Mouse (Mus musculus): Measurements from ENCODE around the gene Kcnab3. TPM values are rescaled to one million over a fixed set of nuclear protein-coding genes. Genes with fewer than 3 reads are reported as not detected.
A peak's percentile ranks its signal among the peaks of the same experiment; 100 is the strongest.

Kcnab3 gene
- total RNA-seq, 1 experiment from 2014 or later, result not detected

DNA sequence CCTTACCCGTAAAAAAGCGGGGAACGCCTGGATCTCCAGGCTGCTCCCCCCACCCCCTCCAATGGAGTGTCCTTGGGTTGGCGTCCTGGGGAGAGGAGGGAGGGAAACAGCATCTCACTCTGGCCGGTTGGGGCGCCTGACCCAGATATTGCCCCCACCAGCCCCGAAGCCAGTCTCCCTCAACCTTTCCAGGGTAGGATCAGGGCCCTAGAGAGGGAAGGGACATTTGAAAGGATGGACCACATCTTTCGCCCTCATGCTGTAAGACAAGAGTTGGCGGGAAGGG, 1.0 kb downstream of the Kcnab3 start:
- ATAC-seq (replicated peaks in 1 of 2; ENCODE audit: insufficient read depth in 1 of 2, low FRiP score in 2 of 2, low TSS enrichment in 1 of 2, low read depth in 1 of 2, poor library complexity in 2 of 2, severe bottlenecking in 2 of 2), result no peak

DNA sequence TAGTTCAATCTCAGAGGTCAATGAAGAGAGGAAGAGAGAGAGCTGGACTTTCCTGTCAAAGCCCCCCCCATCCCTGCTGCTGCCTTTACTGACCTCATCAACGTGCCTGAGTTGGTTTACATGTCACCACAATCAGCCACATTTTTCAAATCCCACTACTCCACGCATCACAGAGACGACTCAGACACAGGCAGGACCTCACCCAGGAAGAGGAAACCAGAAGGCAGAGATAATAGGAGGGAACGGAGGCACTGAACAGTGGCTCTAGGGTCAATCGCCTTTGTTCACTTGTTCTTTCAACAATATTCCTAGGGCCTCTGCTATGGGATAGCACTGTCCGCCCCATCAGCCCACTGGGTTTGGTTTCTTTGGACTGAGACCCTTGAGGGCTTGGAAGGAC, 1.6 kb downstream of the Kcnab3 start:
- no peak for ATAC-seq (replicated peaks in 1 of 2; ENCODE audit: insufficient read depth in 1 of 2, low FRiP score in 2 of 2, low TSS enrichment in 1 of 2, low read depth in 1 of 2, poor library complexity in 2 of 2, severe bottlenecking in 2 of 2)

DNA sequence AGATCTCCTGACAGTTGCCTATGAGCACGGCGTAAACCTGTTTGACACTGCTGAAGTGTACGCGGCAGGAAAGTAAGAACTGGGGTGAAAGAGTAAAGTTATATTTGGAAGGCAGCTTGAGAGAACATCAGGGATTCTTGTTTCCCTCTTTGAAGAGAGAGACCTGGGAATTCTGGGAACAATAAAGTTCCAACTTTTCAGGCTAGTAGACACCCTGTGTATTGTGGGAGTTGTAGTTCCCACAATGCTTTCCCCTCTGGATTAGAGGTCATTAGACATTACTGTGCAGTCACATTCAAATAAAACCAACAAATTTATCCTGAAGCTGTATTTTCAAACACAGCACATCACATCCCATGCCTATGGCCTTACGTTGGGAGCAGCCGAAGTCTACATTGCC, 2.5 kb downstream of the Kcnab3 start:
- ATAC-seq (replicated peaks in 1 of 2; ENCODE audit: insufficient read depth in 1 of 2, low FRiP score in 2 of 2, low TSS enrichment in 1 of 2, low read depth in 1 of 2, poor library complexity in 2 of 2, severe bottlenecking in 2 of 2), result no peak

DNA sequence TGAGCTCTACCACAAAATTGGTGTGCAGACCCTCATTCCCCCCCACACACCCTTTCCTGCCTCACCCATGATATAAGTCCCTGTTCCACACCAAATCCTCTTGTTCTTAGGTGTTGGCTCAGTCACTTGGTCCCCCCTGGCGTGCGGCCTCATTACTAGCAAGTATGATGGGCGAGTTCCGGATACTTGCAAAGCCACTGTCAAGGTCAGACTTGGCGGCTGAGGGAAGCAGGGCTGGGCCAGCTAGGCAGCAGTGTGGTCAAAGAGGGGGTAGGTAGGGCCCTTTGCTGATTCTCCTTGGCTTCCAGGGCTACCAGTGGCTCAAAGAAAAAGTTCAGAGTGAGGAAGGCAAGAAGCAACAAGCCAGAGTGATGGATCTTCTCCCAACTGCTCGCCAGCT, 5.1 kb downstream of the Kcnab3 start:
- no peak for ATAC-seq (replicated peaks in 1 of 2; ENCODE audit: insufficient read depth in 1 of 2, low FRiP score in 2 of 2, low TSS enrichment in 1 of 2, low read depth in 1 of 2, poor library complexity in 2 of 2, severe bottlenecking in 2 of 2)

DNA sequence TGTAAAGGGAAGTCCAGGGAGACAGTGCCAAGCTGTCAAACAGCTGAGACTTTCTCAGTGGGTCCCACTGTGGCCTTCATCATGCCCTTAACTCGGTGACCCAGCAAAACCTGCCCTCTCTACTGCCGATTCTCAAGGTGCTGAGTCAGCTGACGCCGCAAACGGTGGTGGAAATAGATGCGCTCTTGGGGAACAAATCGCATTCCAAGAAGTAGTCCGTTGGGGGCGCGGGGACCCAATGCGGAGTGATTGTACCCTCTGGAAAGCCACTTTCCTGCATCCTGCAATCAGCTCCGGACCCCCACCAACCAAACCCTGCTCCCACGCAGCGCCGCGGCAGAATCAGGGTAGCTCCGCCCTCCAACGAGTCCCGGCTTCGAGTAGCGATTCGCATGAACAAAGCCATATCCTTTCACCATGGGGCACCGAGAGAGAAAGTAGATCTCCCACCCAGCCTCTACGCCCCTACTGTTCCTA, 5.9 kb downstream of the Kcnab3 start:
- peak; percentile 73 to 79 for ATAC-seq (replicated peaks in 1 of 2; ENCODE audit: insufficient read depth in 1 of 2, low FRiP score in 2 of 2, low TSS enrichment in 1 of 2, low read depth in 1 of 2, poor library complexity in 2 of 2, severe bottlenecking in 2 of 2)

DNA sequence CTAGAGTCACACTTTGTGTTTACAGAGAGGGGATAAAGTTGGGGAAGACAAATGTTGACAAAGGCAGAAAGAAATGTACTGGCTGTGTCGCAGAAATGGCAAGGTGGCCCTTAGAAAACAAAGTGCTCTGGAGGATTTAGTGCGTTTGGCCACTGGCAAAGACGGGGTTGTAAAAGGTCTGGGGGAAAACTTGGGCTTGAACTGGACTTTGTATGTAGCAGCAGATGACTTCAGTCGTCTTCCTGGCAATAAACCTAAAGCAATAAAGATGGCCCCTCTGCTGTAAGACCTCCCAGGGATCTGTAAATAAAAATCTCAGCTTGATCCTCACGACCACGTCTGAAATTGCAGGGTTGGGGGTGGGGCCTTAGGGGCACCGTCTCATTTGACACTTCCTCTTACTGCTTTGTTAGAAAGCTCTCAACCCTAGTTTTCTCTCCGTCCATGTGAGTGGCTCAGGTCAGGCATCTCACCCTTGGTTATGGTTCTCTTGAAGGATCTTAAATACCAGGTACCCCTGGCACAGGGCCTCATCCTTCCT, 6.7 kb downstream of the Kcnab3 start:
- no peak for ATAC-seq (replicated peaks in 1 of 2; ENCODE audit: insufficient read depth in 1 of 2, low FRiP score in 2 of 2, low TSS enrichment in 1 of 2, low read depth in 1 of 2, poor library complexity in 2 of 2, severe bottlenecking in 2 of 2)

DNA sequence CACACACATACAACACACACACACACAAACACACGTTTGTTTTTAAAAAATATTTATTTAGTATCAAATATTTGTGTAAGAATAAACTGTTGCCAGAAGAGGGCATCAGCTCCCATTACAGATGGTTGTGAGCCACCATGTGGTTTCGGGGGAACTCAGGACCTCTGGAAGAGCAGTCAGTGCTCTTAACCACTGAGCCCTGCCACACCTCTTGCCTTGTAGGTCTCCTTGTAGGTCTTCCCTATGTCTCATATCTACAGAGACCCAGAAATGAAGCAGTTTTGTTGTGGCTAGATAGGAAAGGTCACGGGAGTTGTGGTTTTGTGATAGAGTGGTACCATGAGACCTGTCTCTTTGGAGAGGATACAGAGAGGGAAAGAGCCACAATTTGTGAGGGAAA, 7.9 kb downstream of the Kcnab3 start:
- no peak for ATAC-seq (replicated peaks in 1 of 2; ENCODE audit: insufficient read depth in 1 of 2, low FRiP score in 2 of 2, low TSS enrichment in 1 of 2, low read depth in 1 of 2, poor library complexity in 2 of 2, severe bottlenecking in 2 of 2)

DNA sequence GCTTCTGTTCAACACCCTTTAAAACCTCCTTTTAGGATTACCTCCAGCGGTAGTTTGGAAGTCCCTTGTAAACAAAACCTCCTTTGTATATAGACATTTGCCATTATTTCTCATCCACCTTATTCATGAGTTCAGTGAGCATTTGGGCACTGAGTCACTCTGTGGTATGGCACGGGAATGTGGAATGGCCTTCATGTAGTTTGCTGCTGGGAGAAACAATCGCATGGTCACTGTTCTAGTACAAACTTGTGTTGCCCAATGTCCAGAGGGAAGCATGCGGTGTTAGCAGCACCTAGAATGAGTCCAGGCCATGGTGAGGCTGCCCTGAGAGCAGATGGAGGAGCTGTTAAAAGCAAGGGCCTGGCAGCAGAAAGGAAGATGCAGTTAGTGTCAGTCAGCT, 8.7 kb downstream of the Kcnab3 start:
- ATAC-seq (replicated peaks in 1 of 2; ENCODE audit: insufficient read depth in 1 of 2, low FRiP score in 2 of 2, low TSS enrichment in 1 of 2, low read depth in 1 of 2, poor library complexity in 2 of 2, severe bottlenecking in 2 of 2), result no peak

DNA sequence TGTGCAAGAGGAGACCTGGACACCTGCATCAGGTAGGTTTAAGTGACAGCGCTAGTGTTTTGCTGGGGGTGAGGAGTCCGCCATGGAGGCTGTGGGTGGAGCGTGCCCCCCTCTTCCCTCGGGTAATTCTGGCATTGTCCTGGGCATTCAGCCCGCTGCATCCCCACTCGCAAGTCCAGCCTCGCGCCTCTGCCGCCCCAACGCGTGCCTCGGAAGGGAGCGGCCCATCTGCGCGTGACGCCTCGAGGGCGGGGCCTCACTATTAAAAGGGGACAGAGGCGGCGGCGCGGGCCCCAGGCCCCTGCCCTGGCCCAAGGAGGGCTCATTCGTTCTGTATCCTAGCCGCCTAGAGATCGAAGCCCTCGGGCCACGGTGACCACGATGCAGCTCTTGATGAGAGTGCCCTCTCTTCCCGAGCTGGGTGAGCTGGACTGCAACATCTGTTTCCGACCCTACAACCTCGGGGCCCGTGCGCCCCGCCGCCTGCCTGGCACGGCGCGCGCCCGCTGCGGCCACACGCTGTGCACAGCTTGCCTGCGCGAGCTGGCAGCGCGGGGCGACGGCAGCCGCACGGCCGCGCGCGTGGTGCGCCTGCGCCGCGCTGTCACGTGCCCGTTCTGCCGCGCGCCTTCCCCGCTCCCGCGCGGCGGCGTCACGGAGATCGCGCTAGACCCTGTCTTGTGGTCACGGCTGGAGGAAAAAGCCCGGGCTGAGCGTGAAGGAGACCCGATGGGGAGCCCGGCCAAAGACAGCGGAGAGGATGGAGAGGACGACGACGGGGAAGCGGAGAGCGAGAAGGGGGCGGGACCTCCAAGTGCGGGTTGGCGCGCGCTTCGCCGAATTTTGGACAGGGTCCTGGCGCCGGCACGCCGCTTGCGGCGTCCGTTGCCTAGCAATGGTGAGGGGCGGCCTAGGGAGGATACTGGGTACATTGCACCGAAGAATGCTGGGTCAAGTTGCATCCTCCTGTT, 14.4 kb downstream of the Kcnab3 start, which contains the start of gene Rnf227:
TSS of gene Rnf227 (plus strand) at position 301 of the 971 bp plus-strand sequence.
- ATAC-seq (replicated peaks in 1 of 2; ENCODE audit: insufficient read depth in 1 of 2, low FRiP score in 2 of 2, low TSS enrichment in 1 of 2, low read depth in 1 of 2, poor library complexity in 2 of 2, severe bottlenecking in 2 of 2), result peak; percentile 29 to 40

DNA sequence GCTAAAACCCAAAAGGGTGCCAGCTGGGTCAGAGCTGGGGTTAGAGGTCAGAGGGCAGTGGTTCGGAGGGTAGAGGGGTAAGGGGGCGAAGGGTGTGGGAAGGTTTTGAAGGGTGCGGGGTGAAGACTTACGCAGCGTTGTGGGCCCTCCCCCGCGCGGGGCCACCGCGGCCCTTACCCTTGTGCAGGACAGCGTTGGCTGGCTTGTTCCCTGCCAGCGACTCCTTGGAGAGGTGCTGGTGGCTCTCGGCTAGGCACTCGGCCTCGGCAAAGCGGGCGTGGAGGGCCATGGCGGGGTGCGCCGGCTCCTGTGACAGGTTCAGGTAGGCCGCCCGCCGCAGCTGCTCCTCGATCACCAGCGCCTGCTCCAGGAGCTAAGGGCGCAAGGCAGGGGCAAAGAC, 20.4 kb downstream of the Kcnab3 start:
- ATAC-seq (replicated peaks in 1 of 2; ENCODE audit: insufficient read depth in 1 of 2, low FRiP score in 2 of 2, low TSS enrichment in 1 of 2, low read depth in 1 of 2, poor library complexity in 2 of 2, severe bottlenecking in 2 of 2), result no peak

DNA sequence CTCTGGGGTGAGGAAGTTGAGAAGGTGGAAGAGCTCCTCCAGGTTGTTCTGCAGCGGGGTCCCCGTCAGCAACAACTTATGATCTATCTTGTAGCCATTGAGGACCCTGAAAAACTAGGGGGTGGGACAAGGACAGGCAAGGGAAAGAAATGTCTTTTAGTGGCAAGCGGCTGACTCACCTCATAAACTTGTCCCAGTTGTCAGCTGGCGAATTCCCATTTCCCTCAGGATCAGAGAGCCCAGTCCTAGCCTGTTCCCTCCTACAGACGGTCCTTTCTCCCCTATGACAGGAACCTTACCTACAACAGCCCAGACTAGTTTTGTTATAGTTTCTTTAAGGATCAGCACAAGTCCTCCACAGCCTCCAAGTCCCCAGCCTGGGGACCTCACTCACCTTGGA, 30.5 kb downstream of the Kcnab3 start:
- no peak for ATAC-seq (replicated peaks in 1 of 2; ENCODE audit: insufficient read depth in 1 of 2, low FRiP score in 2 of 2, low TSS enrichment in 1 of 2, low read depth in 1 of 2, poor library complexity in 2 of 2, severe bottlenecking in 2 of 2)

DNA sequence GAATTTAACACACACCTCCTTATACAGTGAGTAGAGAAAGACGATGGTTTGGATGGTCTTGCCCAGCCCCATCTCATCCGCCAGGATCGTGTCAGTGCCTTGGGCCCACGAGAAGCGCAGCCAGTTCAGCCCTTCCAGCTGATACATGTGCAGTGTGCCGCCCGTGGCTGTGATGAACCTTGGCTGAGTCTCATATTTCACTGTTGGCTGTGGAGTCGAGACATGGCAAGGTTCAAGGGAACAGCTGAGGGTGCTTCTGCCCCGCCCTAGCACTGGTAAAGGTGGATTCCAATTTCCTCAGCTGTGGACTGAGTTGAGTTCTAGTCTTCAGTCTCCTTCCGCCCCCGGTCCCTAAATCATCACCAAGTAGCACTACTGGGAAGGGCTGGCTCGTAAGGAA, 31.6 kb downstream of the Kcnab3 start:
- no peak for ATAC-seq (replicated peaks in 1 of 2; ENCODE audit: insufficient read depth in 1 of 2, low FRiP score in 2 of 2, low TSS enrichment in 1 of 2, low read depth in 1 of 2, poor library complexity in 2 of 2, severe bottlenecking in 2 of 2)

DNA sequence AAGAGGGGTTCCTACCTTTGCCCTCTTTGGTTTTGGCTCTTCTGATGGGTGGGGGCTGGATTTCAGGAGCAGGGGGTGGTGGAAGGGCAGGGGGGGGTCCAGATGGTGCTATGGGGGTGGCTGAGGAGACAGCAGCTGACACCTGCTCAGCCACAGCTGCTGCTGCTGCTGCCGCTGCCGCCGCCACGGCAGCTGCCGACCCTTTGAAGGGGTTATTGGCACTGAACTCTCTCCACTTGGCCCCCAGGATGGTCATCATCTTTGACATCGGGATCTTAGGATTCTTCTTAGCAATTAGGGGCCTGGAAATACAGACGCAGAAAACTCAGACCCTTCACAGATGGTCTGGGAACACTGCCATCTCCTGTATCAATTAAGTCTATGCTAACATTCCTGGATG, 36.0 kb downstream of the Kcnab3 start:
- ATAC-seq (replicated peaks in 1 of 2; ENCODE audit: insufficient read depth in 1 of 2, low FRiP score in 2 of 2, low TSS enrichment in 1 of 2, low read depth in 1 of 2, poor library complexity in 2 of 2, severe bottlenecking in 2 of 2), result no peak

DNA sequence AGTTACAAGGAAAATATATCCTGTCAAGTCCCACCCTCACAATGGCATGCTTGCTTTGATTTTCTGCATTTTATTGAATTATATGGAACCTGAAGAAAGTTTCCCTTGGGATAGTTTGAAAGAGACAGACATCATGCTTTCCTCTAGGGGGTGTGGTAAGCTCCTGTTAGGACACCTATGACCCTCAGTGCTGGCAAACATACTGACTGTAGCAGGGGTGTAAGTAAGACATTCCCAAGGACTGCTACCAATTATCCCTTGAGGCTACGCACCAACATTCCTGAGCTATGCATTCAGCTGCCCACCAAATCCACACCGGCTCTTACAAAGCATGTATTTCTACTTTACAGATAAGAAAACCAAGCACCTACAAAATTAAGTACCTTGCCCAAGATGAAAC, 36.4 kb downstream of the Kcnab3 start:
- no peak for ATAC-seq (replicated peaks in 1 of 2; ENCODE audit: insufficient read depth in 1 of 2, low FRiP score in 2 of 2, low TSS enrichment in 1 of 2, low read depth in 1 of 2, poor library complexity in 2 of 2, severe bottlenecking in 2 of 2)

DNA sequence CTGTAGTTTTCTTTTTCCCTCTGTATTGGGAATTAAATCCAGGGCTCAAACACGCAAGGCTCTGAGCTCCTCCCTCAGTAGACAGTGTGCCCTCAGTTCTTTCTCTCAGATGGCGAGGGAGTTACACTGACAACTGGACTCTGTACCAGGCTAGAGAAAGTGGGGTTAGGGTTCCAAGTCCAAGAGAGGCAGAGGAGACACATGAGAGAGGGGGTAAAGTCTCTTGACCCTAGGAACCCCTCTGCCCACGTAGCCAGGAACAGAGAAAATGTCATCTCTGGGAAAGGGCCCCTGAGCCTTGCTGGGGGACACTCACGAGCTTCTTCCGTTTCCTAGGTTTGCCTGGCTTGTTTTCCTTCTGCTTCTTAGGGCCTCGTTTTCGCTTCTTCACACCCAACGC, 38.3 kb downstream of the Kcnab3 start:
- ATAC-seq (replicated peaks in 1 of 2; ENCODE audit: insufficient read depth in 1 of 2, low FRiP score in 2 of 2, low TSS enrichment in 1 of 2, low read depth in 1 of 2, poor library complexity in 2 of 2, severe bottlenecking in 2 of 2), result no peak

DNA sequence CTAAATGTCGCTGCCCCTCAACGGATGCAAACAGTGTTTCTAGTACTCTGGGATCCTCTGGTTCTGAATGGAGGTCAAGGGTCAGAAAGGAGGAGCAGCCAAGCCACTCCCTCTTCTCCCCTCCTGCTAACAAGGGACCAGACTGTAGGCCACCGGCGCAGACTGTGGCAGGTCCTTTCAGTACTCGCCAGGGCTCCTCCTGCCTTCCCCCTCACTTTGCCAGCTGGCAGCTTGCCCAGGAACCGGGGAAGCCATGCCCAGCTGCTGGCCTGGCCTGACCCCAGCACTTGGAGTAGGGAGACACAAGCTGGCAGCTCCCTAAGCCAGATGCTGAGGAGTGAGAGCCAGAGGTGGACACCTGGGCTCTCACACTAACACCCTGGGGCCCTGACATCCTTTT, 38.9 kb downstream of the Kcnab3 start:
- peak; percentile 10 to 18; a peak in 2 of 4 replicates for ATAC-seq (replicated peaks in 1 of 2; ENCODE audit: insufficient read depth in 1 of 2, low FRiP score in 2 of 2, low TSS enrichment in 1 of 2, low read depth in 1 of 2, poor library complexity in 2 of 2, severe bottlenecking in 2 of 2)

DNA sequence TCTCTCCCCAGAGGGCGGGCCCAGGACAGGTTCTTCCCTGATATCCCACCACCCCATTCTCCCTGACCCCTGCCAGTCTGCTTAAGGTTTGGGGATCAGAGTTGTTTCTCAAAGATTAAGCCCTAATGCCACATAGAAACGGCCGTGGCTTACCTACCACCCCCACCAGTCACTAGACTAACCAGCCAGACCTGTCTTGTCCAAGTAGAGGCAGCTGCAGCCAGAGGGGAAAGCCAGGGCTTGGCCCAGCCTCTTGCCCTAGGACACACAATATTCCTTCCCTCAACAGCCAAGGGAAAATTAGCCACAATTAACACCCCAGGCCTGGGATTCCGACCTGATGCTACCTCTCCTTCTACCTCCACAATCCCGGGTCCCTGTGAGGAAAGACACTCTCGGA, 39.7 kb downstream of the Kcnab3 start:
- ATAC-seq (replicated peaks in 1 of 2; ENCODE audit: insufficient read depth in 1 of 2, low FRiP score in 2 of 2, low TSS enrichment in 1 of 2, low read depth in 1 of 2, poor library complexity in 2 of 2, severe bottlenecking in 2 of 2), result no peak

DNA sequence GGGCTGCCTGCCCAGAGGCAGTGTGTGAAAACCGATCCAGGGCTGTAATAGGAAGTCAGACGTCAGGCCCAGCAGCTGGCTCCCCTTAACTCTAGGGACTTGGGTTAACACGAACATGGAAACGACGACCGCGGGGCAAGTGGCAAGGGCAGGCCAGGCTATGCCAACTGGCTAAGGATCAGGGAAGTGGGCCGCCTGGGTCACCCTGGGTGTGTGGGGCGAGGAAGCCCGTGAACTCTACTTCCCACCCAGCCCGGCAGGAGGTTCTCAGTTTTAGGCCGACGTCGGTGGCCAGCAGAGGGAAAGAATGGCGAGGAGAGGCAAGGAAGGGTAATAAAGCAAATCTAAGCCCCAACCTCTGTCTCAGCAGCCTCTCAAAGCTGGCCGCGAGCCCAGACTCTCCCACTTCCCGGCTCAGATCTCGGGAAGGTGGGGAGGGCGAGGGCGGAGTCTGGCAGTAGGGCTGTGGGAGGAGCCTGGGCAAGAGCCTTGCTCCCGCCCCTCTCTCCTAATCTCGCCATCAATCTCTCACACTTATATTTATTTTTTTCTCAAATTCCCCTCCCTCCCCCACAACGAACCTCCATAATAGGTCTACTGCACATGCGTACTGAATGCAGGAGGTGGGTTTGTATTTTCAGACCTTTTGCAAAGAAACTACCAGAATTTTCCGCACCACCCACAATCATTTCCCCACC, 40.2 kb downstream of the Kcnab3 start:
- peak; percentile 72 to 79 for ATAC-seq (replicated peaks in 1 of 2; ENCODE audit: insufficient read depth in 1 of 2, low FRiP score in 2 of 2, low TSS enrichment in 1 of 2, low read depth in 1 of 2, poor library complexity in 2 of 2, severe bottlenecking in 2 of 2)
